ENCODE assay signal across 8 mouse cellular contexts in genomic region chr3:103393283-103394060, GRCm38 (mm10).
DNase-seq lines count a peak whose midpoint lies in the region; ATAC-seq and TF ChIP-seq lines count a peak whose summit lies in the region.

No protein-coding gene starts in this region.

- intact Hi-C loops in left cerebral cortex, adult 2 months (cut with DNase I), result loop anchor here (2.0 to 10.0 kb wide), 2 partner anchors 345 to 491 kb away; partner anchors contain the start of genes Gm10964 and Olfml3
- intact Hi-C loops in left cerebral cortex, postnatal 14 days (cut with DNase I), result loop anchor here (1.0 kb wide), 1 partner anchor 345 kb away; the partner anchor contains the start of gene Olfml3

- TF ChIP-seq CTCF in left cerebral cortex, adult 2 months (IDR thresholded peaks at IDR 0.05), result peak; percentile 11

- H3K27ac ChIP-seq in left cerebral cortex, adult 2 months, result no peak overlapping the region
- H3K27ac ChIP-seq in intestine, embryonic 15.5 days, result no peak overlapping the region
- H3K27ac ChIP-seq in neural tube, embryonic 13.5 days (replicated peaks), result no peak overlapping the region

- ATAC-seq in erythroblast, adult 5-6 weeks (replicated peaks; ENCODE audit: low FRiP score, poor library complexity, severe bottlenecking), result peak; percentile 38; the same call in 1 of the 2 replicates
- peak; percentile 41 for ATAC-seq in intestine, embryonic 15.5 days
- peak; percentile 64 for ATAC-seq in neural tube, embryonic 13.5 days (ENCODE audit: low read depth)

- no peak overlapping the region for H3K4me3 ChIP-seq in left cerebral cortex, adult 2 months
- no peak overlapping the region for H3K4me3 ChIP-seq in intestine, embryonic 15.5 days (replicated peaks)
- H3K4me3 ChIP-seq in neural tube, embryonic 13.5 days, result no peak overlapping the region

- no peaks in the 10 kb centered on the region for H3K27me3 ChIP-seq in intestine, embryonic 15.5 days (replicated peaks)
- no peaks in the 10 kb centered on the region; the same call in 1 of the 2 replicates for H3K27me3 ChIP-seq in neural tube, embryonic 13.5 days

- H3K4me1 ChIP-seq in intestine, embryonic 15.5 days (replicated peaks), result no peaks in the 10 kb centered on the region
- H3K4me1 ChIP-seq in neural tube, embryonic 13.5 days (replicated peaks), result 0 out of 2 replicates have a peak, but pooled peaks cover 4% of the 10 kb centered on the region

- DNase-seq in left cerebral cortex, adult 2 months (ENCODE audit: extremely low spot score in 1 of 2, low spot score in 2 of 2), result no peak
- DNase-seq in left cerebral cortex, adult 8-10 months (ENCODE audit: low spot score in 2 of 2), result no peak
- no peak for DNase-seq in left cerebral cortex, postnatal 14 days (ENCODE audit: low spot score in 2 of 2)
- DNase-seq in ovary, adult 18-20 months (ENCODE audit: low spot score), result no peak
- DNase-seq in embryo, embryonic 11 days, result no peak

- H3K9me3 ChIP-seq in intestine, embryonic 15.5 days, result no peaks in the 10 kb centered on the region
- H3K9me3 ChIP-seq in neural tube, embryonic 13.5 days, result no peaks in the 10 kb centered on the region

- H3K4me2 ChIP-seq in intestine, embryonic 15.5 days (replicated peaks), result no peak overlapping the region
- H3K4me2 ChIP-seq in neural tube, embryonic 13.5 days, result no peak overlapping the region

- H3K36me3 ChIP-seq in intestine, embryonic 15.5 days, result no peaks in the 10 kb centered on the region
- H3K36me3 ChIP-seq in neural tube, embryonic 13.5 days, result no peaks in the 10 kb centered on the region

- WGBS in intestine, embryonic 15.5 days, result 75% methylated on average over 14 of the region's 14 CpGs
- 81% methylated on average over 14 of the region's 14 CpGs for WGBS in neural tube, embryonic 13.5 days

- H3K9ac ChIP-seq in intestine, embryonic 15.5 days, result no peak overlapping the region
- no peak overlapping the region for H3K9ac ChIP-seq in neural tube, embryonic 13.5 days
